Mouse (Mus musculus) frontal cortex, postnatal 10 days (tissue): Measurements from ENCODE around the gene Yme1l1.
A peak's percentile ranks its signal among the peaks of the same experiment; 100 is the strongest.

Experiments
- DNase-seq, 2 experiments: peaks; one replicate each; pipeline ENCODE4 v3.0.0; 2022; ENCODE audit warnings: low spot score in 2 of 2, mixed read lengths in 1 of 2

Gene Yme1l1

DNA sequence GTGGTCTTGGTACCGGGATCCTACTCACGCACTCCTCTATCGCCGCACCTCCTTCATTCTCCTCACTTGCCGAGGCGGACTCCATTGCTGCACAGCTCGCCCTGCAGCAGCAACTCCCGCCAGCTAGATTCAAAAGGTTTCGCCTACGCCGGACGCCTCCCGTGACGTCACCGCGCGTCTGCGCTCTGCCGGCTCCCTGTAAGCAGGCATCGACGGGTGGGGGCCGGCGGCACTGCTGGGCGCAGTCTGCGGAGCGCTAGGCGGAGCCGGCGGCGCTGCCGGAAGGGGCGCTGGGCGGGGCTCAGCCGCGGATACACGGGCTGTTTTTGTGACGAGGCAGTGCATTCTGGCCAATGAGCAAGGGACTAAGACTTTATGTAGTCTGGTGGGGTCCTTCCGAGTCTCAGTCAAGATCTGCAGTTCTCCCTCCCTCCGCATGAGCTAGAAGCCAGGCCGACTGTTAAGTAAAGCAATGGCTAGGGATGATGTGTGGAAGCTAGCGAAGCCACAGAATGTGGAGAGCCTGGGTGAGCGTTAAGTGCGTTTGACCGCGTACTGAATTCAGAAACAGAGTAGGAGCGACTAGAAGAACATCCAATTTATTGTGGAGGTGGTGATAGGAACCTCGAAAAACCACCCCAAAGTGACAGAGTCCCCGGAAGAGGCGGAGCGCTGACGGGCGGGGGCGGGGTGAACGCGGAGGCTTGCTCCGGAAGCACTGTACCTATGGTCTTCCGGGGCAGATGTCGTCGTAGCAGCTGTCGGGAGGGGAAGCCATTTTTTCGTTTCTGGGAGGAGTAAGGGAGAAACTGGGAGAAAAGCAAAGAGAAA, at the start of gene Yme1l1, which contains the start of gene Mastl:
Gene Yme1l1 (plus strand): TSS at position 593 of the 831 bp plus-strand sequence.
Gene Mastl (minus strand): TSS at position 248 of the 831 bp plus-strand sequence.
- DNase-seq: peak; percentile 98 to 99

- no peak for DNase-seq
Observed at GRCm38 (mm10) chr2:23119573-23119972, 36.6 kb upstream of the Yme1l1 start.

DNA sequence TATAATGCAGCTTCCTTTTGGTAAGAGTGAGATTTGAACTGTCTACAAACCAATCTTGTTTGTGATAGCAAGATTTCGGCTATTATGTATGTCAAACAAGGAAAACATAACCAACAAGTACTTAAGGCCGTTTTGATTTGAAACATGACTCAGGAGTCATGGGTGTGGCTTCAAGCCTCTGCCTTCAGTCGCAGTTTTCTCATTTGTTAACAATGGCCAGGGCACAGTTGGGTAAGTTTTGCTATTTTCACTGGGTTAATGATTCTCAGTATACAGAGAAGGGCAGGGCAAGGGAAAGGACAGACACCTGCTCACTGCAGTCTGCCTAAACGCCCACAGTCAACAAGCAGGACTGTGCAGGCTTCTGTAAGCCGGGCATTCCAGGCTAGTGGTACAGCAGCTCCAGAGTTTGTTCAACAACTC, 959 bp upstream of the Yme1l1 start:
- DNase-seq: no peak

- DNase-seq: no peak
Observed at GRCm38 (mm10) chr2:23156608-23157081, 476 bp downstream of the Yme1l1 start.

GRCm38 (mm10) chr2:23172305-23172704, 16.1 kb downstream of the Yme1l1 start:
- no peak for DNase-seq

GRCm38 (mm10) chr2:23194366-23194765, 38.2 kb downstream of the Yme1l1 start:
- no peak for DNase-seq

DNA sequence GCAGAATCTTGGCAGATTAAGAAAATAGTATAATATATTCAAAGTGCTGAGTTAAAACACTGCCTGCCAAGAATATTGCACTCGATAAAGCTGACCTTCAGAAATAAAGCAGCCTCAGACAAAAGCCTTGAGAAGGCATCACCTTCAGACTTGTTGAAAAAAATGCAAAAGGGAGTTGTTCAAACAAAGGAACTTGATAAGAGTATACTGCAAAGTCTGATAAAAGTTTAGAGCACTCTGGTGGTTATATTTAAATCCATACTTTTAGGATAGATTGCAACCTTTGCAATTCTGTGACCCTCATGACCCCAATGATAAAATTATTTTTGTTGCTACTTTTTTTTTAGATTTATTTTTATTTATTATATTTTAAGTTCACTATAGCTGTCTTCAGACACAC, 44.9 kb downstream of the Yme1l1 start:
- no peak for DNase-seq

DNA sequence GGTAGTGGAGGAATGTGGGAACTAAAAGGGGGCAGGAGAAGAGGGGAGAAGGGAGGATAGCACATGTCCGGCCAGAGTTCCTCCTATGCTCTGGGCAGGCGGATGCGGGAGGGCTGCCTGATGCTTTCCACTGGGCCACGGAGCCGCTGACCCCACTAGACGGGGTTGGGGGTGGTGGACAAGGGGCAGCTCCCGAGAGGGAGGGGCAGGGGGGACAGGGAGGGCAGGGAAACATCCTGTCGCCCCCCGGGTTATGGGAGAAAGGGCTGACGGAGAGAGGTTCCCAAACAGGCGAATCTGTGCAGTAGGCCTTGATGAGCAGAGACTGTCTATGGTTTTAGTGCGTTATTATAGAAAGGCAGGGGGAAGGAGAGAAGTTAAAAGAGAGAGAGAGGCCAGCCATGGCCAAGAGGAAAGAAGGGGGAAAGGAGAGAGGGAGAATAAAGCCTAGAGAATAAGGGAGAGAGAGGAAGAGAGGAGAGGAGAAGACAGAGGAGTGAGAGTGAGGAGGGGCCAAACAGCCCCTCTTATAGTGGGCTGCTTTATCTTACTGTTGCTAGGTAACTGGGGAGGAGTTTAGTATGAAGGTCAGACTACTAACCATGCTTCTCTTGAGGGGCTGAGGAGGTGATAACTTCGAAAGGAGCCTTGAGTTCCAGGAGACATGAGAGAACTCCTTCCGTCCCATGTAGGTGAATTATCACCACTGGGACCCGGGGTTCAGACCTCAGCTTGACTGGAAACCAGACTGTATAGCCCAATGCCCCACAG, 46.9 kb downstream of the Yme1l1 start:
- no peak for DNase-seq

DNA sequence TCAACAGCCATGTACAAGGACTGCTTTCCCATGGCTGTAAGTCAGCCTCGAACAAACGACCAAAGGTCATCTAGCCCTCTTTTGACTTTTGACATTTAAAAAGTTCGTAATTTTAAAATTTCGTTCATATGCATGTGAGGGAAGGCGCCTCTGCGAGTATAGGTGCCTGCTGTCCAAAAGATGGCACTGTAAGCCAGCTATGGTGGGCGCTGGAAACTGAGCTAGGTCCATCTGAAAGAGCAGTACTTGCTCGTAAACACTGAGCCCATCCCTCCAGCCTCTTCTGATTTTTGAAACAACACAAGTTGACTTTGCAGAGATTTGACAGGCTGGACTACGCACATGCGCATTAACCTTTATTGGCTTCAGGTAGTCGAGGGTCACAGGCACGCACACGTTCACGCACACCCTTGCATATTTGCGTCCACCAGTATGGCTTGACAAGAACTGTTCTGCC, 50.9 kb downstream of the Yme1l1 start, which contains the start of gene 4931423N10Rik:
Gene 4931423N10Rik (plus strand): TSS at position 407 of the 457 bp plus-strand sequence.
- DNase-seq: no peak

DNA sequence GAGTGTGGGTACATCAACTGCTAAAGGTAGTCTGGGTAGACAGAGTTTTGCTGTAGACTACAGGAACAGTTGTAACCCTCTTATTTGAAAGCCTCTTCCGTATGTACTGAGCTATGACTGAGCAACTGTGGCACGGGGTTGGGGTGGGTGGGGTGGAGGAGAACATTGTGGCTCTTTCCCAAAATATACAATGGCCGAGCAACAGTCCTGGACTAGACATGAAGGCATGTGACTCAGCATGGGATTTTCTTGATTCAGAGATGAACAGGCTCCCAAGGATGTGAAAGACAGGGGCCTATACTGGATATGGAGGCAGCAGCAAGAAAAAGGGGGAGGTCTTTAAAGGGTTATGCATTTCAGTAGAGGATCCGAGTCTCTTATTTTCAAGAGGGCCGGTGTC, 57.5 kb downstream of the Yme1l1 start:
- DNase-seq: no peak

DNA sequence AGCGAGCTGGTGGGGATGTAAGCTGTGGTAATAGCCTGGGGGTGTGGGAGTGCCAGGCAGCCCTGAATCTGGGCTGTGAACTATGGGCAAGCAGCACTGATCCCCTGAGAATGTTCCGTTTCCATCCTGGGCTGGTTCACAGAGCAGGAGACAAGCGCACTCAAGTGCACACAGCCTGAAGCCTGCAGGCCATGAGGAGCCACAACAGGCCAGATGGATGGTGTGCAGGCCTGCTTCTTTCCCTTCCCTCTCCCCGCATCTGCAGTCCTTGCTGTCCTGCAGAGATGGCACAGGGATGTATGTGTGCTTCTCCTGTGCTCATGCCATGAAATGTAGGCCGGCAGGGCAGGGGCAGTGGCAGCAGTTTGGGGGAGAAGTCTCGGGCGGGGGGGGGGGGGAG, 69.0 kb downstream of the Yme1l1 start:
- DNase-seq: no peak

DNA sequence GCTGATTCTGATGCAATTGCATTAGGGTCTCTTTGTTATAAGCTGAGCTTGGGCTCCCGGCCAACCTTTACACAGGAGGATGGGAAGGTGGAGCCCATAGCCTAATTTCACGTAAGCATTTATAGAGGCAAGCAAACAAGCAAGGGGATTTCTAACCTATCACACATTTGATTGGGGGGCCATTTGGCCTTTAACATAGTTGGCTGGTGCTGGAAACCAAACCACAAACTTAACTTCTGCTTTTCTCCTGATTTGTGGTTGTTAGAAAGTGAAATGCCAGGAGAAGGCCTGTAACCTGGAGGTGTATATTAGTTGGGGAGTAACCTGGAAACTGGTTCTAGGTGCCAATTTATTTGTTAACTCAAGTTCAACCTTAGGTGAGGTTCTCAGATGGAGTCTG, 72.3 kb downstream of the Yme1l1 start:
- DNase-seq: no peak

DNA sequence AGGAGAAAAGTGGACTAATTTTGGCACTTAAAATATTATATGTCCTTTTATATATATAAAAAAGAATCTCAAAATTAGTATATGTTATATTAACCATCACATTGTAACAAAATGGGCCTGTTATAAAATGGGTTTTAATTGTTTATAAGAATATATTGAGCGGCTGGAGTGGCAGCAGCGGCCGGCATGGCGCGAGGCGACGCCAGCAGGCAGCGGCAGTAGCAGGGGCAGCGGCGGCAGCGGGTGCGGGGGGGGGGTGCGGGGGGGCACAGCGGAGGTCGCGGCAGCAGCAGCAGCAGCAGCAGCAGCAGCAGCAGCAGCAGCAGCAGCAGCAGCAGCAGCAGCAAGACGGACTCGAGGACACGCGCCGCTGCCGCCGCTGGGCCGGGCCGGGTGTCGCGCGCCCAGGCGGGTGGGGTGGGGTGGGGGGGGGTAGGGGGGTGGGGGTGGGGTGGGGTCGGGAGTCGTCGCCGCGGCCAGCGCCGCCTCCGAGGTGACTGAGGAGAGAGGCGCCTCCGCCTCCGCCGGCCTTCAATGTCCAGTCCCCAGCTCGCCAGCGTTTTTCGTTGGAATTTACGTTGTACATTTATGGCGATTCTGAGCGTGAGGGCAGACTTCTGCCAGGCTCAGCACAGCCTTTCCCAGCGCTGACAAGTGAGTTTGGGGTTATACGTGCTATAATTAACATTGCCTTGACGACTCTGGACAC, 78.0 kb downstream of the Yme1l1 start:
- DNase-seq: no peak
